Mouse (Mus musculus) retina, postnatal 1 day (tissue): ENCODE results near the gene Irak3.

Experiments used
- DNase-seq: peaks from one replicate; pipeline ENCODE4 v3.0.0-alpha.2; 2012

The Irak3 gene

DNA sequence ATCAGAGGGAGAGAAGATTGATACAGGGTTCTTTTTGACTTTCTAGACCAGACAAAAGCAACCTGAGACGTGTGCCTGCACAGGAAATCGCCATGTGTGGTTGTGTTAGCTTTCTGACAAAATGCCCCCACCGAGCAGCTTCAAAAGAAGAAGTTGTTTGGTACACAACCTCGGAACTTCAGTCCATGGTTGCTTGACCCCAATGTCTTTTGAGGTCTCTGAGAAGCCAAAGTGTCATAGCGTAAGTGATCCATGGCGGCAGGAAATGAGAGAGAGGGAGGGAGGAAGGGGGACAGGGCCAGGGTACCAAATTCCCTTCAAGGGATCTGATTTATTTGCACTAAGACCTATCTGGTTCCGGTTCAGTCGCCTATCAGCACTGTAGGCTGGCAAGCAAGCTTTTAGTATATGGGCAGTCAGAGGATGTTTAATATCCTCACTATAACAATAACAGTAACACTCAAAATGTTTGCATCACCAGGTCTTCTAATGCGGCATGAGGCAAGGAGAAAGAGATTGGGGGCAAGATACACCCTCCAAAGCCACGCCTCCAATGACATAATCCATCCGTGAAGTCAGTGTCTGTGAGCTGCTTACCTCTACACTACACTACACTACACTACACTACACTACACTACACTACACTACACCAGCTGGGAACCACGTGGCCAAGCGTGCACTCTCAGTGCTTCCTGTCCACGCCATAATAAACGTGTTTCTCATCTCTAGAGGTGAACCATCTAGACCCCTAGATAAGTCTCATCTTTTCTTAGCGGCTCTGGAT is 729 bp upstream of the Irak3 start:
- no peak for DNase-seq

DNA sequence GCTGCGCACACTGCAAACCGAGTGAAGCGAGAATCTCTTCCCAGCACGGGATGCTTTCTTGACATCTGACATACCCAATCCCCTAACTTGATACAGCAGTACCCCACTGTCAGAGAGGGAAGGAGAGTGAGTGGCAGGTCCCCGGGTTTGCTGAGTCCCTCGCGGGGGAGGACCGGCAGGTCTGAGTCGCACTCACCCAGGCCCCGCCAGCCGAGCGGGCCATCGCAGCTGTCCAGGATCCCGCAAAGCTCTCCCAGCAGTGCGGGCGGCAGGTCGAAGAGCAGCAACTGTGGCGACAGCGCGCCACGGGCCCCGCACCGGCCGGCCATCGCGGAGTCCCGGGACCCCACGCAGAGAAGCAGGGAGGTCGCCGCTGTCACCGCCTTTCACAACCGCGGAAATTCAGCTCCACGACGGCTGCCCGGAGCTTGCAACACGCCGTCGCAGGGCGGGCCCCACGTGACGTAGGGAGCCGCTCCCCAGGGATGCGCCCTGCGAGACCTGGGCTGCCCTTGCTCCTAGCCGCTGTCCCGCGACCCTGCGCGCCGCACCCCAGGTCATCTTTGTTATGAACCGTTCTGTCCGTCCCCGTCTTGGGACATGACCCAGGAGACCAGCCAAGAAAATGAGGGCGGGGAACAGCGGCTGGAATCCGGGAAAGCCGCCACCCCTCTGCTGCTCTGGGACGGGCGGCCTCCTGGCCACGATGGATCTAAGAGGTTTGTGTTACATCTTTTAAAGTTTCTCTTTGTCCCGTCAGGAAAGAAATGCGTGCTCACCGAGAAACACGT is 604 bp downstream of the Irak3 start, which contains the start of gene Tmbim4:
Tmbim4 (plus strand) TSS at position 460 of the 791 bp plus-strand sequence.
- peak; percentile 65 for DNase-seq

DNA sequence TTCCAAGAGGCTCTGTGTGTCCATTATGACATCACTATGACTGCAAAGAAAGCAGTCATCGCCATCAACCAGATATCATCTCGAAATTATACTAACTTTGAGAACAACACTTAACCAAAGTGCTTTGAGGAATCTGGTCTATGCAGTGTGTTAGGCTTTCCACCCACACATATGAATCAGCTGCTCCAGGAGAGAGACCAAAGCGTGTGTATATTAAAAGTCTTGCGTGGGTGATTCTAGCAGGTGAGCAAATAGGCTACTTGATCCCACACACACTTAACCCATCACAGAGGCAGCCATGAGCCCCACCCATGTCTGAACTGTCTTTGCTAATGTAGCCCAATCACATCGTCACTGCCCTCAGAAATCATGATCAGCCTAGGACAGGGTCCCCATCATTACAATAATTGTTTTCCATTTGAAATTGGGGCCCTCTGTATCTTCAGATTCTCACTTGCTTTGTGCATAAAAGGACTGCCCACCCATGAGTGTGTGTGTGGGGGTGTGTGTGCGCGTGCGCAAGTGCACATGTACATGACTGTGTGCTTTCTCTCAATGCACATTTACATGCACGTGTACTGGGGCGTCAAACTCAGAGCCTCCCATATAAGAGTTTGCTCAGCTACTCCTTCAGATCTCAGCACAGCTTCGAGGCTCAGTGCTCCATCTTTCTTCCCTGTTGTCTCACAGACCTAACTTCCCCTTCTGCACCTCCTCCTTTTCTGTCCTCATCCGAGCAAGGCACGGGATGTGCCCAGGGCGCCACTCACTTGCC is 4.7 kb downstream of the Irak3 start:
- no peak for DNase-seq

DNA sequence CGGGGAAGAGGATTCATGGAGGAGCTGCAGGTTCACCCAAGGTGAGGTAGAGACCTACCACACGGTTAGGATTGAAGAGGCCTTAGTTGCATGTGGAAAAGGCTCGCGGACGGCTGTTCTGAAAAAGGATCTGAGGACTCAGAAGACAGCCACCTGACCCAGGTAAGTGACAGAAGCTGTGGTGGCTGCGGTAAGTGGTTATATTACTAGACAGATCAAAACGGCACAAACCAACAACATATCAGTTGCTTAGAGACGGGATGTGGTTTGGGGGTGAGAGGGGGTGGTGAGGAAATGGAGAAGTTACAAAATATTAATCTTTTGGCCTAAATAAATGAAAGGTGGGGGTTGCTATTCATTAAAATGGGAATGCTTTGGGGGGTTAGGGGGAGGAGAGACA is 8.7 kb downstream of the Irak3 start:
- no peak for DNase-seq

DNA sequence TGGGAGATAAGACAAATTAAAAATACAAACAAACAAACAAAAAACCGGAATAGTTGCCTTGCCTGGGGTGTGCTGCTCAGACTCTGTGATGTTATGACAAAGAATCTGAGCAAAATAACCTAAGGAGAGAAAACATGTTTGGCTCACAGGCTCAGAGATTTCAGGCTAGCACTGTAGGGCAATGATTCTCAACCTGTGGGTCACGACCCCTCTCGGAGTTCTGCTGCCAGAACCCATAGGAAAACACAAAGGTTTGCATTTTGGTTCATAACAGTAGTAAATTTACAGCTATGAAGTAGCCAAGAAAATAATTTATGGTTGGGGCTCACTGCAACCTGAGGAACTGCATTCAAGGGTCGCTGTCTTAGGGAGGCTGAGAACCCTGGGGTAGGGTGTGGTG is 9.7 kb downstream of the Irak3 start:
- DNase-seq, result no peak

DNA sequence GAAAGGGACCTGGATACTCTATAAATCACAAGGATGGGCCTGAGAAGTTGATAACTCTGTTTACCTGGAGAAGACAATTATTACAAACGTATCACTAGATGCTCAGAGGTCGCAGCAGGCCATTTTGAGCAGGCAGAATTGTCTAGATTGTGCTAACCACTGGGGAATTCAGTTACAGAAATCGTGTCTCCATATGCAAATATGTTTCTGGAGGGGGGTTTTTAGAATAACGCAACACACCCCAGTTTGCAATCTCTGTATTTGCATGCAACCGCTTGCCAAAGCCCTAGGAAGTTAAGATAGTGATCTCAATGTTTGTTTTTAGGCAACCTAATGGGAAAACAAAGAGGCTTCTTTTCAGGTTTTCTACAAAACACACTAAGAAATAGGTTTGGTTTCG is 10.8 kb downstream of the Irak3 start:
- no peak for DNase-seq

DNA sequence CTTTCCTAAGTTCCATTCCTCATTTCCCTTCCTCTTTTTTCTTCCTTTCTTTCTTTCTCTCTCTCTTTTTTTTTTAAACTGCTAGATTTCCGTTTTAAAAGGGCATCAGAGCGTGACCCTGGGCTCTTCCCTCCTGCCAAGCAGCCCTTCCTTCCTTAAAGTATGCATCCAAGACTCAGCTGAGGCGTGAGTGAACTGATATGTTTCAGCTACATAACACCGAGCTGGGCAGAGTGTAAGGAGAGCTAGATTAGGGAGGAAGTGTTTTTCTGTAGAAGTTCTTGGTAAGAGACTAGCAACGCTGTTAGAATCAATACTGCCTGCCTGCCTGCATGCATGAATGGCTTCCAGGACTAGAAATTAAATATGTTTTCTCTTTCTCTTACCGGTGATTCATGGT is 12.1 kb downstream of the Irak3 start:
- no peak for DNase-seq

DNA sequence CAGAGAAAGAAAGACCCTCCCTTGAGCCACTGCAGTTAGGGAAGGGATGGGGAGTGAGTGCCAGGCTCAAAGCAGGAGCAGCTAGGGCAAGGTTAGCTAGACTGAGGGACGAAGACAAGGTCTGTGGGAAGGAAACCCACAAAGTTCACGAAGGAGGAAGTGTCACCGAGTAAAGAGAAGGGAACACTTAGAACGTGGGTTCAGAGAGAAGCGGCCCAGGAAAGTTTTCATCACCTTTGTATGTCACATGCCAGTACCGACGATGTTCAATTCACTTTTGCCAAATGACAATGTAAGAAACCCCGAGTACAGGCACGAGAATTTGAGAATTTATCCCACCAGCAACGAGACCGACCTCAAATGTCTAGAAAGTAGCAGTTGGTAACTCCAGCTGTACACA is 12.7 kb downstream of the Irak3 start:
- DNase-seq, result no peak

DNA sequence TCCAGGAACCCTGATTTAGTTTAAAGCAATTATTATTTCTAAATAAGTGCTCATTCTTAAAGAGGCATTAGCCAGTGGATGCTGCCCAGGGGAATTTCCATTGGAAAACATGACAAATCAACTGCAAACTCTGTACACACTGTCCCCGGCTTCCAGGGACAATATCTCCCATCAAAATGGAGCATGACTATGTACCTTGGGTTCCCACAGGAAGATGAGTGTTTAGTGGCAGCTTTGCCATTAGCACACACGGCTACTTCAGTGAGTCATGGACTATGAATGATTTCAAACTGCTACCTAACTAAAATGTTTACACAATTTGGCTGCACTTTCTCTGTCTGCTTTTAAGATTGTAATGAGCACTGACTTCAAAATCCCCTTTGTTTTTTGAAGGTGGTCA is 13.4 kb downstream of the Irak3 start:
- no peak for DNase-seq

DNA sequence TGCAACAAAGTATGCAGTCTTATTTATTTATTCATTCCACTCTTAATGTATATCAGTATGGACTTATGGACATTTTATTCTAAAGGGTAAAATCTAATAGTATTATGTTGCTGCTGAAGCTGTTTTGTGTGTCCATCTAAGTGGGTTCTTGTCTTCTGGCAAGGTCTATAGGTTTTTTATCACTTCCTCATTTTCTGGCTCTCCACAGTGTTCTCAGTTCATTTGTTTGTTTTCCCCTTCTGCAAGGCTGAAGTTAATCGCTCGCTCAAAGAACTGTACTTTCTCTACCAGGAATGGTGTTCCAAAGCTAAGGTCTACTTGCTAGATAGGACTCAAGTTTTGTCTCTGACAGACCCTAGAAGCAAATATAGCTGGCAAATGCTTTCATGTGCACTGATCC is 18.6 kb downstream of the Irak3 start:
- DNase-seq, result no peak

DNA sequence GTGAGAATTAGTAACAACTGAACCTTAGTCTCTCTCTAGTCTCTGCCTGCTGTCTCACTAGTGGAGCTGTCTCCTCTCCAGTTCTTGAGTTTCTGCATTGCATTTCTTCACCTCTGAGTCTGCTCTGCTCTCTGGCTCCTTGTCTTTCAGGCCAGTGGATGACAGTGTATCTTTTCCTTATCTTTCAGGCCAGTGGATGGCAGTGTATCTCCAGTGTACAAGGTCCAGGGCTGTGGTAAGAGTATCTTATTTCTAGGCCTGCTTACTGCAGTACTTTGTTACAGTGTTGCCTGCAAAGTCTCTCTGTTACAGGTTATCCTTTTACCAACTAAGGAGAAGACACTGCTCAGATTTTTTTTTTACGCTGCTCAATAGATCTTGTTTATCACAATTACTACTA is 19.0 kb downstream of the Irak3 start:
- no peak for DNase-seq

DNA sequence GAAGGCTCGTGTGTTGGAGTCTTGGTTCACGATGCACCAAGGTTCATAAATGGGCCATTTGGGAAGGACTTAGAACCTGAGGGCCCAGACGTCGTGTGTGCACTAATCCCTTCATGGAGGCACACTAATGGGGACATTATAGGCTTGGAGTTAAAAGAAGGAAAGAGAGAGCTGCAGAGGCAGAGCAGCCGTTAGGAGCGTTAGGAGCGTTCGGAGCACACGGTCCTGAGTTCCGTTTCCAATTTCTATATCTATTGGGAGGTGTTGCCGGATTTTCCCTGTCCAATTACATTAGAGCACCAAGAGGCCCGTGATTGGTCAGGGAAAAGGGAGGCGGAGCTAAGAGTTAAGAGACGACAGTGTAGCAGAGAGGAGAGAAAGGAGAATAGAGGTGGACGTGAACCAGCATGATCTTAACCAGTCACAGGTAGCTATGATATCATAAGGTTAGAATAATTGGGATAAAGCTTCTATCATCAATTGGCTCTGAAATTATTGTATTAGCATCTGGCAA is 27.7 kb downstream of the Irak3 start:
- no peak for DNase-seq

DNA sequence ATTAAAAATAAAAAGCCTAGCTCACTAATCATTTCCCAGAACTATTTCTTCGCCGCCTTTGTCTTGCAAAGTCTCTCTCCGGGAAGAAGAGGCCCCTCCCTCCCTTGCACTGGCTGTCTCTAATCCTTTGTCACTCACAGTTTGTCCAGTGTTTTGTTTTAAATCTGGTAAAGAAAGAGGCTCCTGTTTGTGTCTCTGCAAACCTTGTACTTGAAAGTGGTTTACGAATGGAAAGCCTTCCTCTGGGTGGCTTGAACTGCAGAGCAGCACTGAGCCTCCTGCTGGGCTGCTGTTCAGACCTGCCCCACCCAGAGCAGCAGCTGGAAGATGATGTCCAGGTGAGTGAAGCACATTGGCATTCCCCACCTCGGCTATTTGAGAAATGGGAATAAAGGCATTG is 30.6 kb downstream of the Irak3 start:
- no peak for DNase-seq

DNA sequence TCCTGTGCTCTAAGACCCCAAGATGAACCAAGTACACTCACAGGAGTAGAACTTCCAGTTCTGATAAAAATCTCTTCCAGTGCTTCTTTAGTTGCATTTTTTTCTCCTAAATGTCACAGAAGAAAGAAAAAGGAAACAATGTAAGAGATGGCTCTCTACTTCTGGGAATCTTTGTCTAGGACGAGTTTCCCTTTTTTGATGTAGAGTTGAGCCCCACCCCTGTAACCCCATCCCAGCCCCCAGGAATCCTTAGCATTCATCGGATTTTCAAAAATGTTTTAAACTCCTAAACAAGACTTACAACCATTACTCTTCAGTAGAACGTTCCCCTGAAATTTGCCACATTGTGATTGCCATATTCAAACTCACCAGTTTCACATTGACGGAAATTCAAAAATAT is 31.7 kb downstream of the Irak3 start:
- no peak for DNase-seq

DNA sequence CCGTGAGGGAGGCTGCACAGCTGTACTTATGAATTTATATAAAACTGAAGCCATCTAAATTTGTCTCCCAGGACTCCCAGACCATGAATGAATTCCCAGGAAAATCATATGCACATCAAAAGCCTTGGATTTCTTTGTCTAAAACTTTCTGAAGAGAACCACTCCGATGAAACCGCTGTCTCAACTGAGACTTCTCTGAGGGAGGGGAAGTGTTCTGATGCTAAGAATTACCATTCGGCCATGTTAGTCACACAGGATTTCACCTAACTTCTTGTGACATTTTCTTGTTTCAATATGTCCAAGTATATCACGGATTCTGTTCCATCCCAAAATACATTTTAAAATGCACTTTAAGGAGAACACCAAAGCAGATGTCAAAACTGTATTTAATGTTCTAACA is 32.1 kb downstream of the Irak3 start:
- DNase-seq, result no peak

DNA sequence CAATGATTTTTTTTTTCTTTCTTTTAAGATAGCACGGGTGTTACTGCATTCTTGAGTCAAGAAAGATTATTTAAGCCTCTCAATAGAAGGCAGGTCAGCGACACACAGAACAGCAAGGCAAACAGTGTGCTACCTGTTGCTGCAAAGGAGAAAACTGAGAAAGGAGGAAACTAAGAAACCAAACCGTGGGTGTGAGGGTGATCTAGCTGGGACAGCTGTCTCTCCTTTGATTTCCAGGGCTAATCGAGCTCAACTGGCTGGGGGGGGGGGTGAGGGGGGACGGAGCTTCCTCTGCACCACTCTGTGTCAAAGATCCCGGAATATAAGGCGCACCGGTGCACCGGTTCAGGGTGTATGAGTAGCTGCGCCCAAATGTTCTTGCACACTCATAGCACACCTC is 32.9 kb downstream of the Irak3 start:
- no peak for DNase-seq

DNA sequence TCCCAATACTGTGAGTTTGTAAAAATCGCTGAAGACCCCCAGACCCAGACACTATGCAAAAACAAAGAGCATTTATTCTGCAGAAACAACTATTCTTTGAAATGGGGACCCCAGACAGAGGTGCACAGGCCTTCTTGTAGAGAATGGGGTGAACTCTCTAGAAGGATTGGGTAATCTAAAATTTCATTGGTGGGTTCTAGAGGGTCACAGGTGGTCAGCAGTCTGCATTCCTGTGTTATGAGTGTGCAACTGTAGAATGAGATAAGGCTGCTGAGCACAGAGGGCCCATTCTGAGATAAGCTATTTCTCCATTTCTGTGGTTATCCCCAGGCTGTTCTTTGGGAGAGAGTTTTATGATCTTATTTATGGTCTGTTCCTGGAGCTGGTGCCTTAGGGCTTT is 33.9 kb downstream of the Irak3 start:
- DNase-seq, result no peak

DNA sequence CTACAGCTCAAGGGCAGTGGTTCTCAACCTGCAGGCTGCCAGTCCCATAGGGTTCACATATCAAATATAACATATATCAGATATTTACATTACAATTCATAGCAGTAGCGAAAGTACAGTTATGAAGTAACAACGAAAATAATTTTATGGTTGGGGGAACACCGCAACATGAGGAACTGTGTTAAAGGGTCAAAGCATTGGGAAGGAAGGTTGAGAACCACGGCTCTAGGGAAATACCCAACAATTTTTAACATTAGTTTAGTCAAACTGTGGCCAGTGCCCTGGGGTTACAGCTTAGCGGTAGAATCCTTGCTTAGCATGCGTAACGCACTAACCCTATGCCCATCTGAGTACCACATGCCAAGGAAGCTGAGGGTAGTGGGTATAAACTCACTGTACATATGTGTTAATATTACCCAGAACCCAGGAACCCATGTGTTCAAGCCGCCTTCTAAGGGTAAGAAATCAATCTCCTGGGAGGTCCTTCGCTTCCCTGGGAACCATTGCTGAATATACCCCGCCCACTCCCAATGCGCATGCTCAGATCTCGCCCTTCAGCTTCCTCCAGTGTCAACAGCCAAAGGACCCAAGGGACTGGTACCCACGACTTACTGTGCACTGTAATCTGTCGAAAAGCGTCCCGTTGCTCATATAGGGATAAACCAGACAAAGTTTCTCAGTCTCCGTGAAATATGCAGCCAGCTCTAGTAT is 36.0 kb downstream of the Irak3 start:
- DNase-seq, result no peak

DNA sequence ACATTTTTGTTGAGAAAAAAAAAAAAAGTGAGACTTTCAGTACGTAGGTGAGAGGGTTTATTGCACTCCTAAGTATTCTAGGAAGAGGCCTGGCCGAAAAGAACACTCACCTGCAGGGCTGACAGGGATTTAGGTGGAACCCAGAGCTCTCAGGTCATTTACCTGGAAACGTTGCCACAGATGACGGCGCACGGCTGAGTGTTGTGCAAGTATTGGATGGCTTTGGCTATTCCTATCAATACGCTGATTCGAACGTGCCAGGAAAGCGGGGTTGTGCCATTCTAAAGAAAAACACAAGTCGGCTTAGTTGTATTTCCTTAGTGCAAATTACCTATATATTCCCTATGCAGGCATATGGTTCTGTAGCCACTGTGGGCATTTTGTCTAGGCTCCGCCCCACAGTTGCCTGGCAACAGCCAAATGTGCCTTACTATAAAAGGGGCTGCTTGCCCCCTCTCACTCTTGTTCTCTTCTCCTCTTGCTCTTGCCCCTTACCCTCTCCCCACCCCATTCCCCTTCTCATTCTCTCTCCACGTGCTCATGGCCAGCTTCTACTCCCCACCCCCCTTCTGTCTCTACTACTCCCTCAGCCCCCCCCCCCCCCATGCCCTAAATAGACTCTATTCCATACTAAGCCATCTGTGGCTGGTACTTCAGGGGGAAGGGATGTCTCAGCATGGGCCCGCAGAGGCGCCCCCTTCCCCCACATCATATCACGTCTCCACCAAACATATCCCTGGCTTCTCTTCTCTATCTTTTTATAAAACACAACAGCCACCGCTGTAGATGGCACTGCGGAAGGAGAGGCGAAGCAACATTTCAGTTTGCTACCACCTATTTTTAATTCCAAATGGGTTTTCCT is 36.8 kb downstream of the Irak3 start:
- DNase-seq, result no peak

DNA sequence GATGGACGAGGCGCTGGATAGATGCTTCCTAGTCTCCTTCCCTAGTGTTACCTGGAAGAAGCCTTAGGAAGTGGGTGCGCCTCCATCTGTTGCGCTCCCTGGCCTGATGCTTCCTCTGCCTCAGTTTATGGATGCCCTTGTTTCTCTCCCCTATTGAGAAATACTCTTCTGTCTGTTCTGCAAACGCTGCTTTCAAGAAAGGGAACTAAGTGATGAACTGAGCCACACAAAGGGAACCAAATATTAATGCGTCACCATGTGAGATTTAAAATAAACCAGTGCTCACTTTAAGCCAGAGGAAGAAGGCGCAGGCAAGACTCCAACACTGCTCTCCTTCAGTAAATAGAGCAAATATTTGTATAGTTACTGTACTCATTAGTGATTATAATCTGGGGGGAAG is 38.4 kb downstream of the Irak3 start:
- no peak for DNase-seq

DNA sequence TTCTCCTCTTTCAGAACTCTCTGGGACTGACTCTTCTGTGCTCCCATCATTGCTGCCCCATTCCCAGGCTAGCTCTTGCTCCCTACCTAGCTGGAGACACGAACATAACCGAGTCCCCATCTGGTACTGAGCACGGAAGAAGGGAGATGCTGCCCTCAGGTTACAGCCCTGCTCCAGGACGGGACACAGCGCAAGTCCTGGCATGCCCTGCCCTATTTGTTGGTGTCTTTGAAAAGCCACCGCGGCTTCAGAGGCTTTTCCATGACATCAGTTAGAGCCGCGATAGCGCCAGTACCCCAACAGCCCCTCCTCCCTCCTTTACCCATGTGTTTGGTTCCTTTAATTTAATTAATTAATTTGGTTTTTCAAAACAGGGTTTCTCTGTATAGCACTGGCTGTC is 39.1 kb downstream of the Irak3 start:
- DNase-seq, result no peak

DNA sequence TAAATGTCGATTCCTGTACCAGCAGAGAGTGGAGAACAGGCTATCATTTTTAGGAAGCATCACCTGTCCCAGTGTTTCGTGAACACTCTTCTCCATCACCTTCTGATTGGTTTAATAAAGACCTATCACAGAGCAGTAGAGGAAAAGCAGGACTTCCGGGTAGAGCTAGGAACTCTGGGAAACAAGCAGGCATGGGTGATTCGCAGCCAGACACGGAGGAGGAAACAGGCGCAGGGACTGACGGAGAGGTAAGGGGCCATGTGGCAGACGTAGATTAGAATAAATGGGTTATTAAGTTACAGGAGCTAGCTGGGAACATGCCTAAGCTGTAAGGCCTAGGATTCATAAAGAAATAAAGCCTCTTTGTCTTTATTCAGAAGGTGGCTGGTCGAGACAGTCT is 41.4 kb downstream of the Irak3 start:
- DNase-seq, result no peak
